In the genomic region with DNA sequence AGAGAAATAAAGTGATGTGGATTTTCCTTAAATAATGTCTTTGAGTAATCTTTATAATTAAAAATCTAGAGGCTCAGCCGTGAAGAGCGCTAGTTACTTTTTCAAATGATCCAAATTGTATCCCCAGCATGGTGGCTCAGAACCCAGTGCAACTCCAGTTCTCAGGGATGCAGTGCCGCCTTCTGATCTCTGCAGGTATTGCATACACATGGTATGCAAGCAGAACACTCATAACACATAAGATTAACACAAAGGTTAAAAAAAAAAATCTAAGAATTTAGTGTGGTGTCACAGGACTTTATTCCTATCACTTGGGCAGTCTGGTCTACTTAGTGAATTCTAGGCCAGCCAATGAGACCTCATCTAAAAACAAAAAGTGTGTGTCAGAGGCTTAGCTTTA, we compare ENCODE assay signal across 19 mouse cellular contexts. TPM values are rescaled to one million over a fixed set of nuclear protein-coding genes. Genes with fewer than 3 reads are reported as not detected.
DNase-seq lines count a peak whose midpoint lies in the region; ATAC-seq and TF ChIP-seq lines count a peak whose summit lies in the region.
"Had no signal": no experiment of that assay in that cellular context is flagged by ENCODE, and none has a peak within 500 bp of the region (broad histone marks: within the 10 kb centered on the region; RNA-seq: fewer than 3 reads in every experiment).

No protein-coding gene starts in this region.

- H3K27ac ChIP-seq in heart, postnatal 0 days (ENCODE audit: low read depth) = no peak overlapping the region
- H3K27ac ChIP-seq: embryonic facial prominence, embryonic 13.5 days; hindbrain, embryonic 13.5 days; limb, embryonic 13.5 days had no signal

- no peaks in the 10 kb centered on the region for H3K9me3 ChIP-seq in heart, postnatal 0 days (replicated peaks; ENCODE audit: control insufficient read depth, low read length)
- H3K9me3 ChIP-seq: embryonic facial prominence, embryonic 13.5 days; hindbrain, embryonic 13.5 days; limb, embryonic 13.5 days had no signal

- DNase-seq in heart, postnatal 0 days (ENCODE audit: low spot score) = no peak
- DNase-seq in heart, adult 9 months (ENCODE audit: low spot score in 2 of 2) = no peak
- no peak for DNase-seq in lung, adult 2 months
- DNase-seq in lung, postnatal 25 days (ENCODE audit: low spot score) = no peak
- DNase-seq in A20 (ENCODE audit: low read depth, low spot score) (peak; percentile 24), R1 (ENCODE audit: low read depth, low spot score) (peak; percentile 43)
- DNase-seq: adrenal gland, postnatal 36 days; cerebellum, adult 8-10 months; gastrocnemius, postnatal 14 days; heart, postnatal 10 days; kidney, postnatal 14 days; layer of hippocampus, adult 9-11 months; lung, adult 18-20 months; right cerebral cortex, postnatal 25 days had no signal

- no peak for TF ChIP-seq EP300 in heart, postnatal 0 days (IDR thresholded peaks at IDR 0.05; ENCODE audit: low read depth)

- H3K36me3 ChIP-seq in heart, postnatal 0 days (replicated peaks; ENCODE audit: control insufficient read depth, insufficient read depth, low read length) = peaks cover 49% of the 10 kb centered on the region

- WGBS in heart, postnatal 0 days = 93% methylated on average over 3 of the region's 3 CpGs
- WGBS in lung, adult 2 months = 94% methylated on average over 3 of the region's 3 CpGs

- TF ChIP-seq CTCF in heart, postnatal 0 days (IDR thresholded peaks at IDR 0.05; ENCODE audit: low read depth) = peak; percentile 10; the same call in 1 of the 2 replicates
- TF ChIP-seq CTCF in lung, adult 2 months (IDR thresholded peaks at IDR 0.05; ENCODE audit: insufficient read depth, low read length) = 0 out of 2 replicates have a peak, but pooled peaks have one; percentile 3

- TF ChIP-seq POLR2A in lung, adult 2 months (IDR thresholded peaks at IDR 0.05; ENCODE audit: borderline replicate concordance, extremely low read depth, low read depth, low read length) = no peak

- no peaks in the 10 kb centered on the region for H3K27me3 ChIP-seq in heart, postnatal 0 days (ENCODE audit: control insufficient read depth, insufficient read depth, low read length)
- H3K27me3 ChIP-seq: embryonic facial prominence, embryonic 13.5 days; hindbrain, embryonic 13.5 days; limb, embryonic 13.5 days; Patski had no signal

- H3K4me3 ChIP-seq in heart, postnatal 0 days (ENCODE audit: low read depth, low read length) = no peak overlapping the region
- H3K4me3 ChIP-seq in lung, adult 2 months (replicated peaks; ENCODE audit: extremely low read depth, low read depth, low read length) = no peak overlapping the region
- H3K4me3 ChIP-seq: embryonic facial prominence, embryonic 13.5 days; hindbrain, embryonic 13.5 days; limb, embryonic 13.5 days had no signal

- H3K9ac ChIP-seq in heart, postnatal 0 days (replicated peaks; ENCODE audit: low read depth, low read length) = no peak overlapping the region
- H3K9ac ChIP-seq: embryonic facial prominence, embryonic 13.5 days; hindbrain, embryonic 13.5 days; limb, embryonic 13.5 days had no signal

- H3K4me2 ChIP-seq in heart, postnatal 0 days (ENCODE audit: low read depth, low read length) = no peak overlapping the region
- H3K4me2 ChIP-seq: embryonic facial prominence, embryonic 13.5 days; hindbrain, embryonic 13.5 days; limb, embryonic 13.5 days had no signal

- ATAC-seq in heart, postnatal 0 days (ENCODE audit: insufficient read depth, low read depth) = no peak
- no peak for ATAC-seq in megakaryocyte, adult 5-6 weeks (ENCODE audit: poor library complexity, severe bottlenecking)
- ATAC-seq: Patski had no signal

- 0 out of 2 replicates have a peak, but pooled peaks cover 4% of the 10 kb centered on the region for H3K4me1 ChIP-seq in heart, postnatal 0 days (ENCODE audit: control insufficient read depth, insufficient read depth)
- H3K4me1 ChIP-seq in lung, adult 2 months (ENCODE audit: control insufficient read depth, insufficient read depth, low read length) = no peaks in the 10 kb centered on the region
- H3K4me1 ChIP-seq: embryonic facial prominence, embryonic 13.5 days; hindbrain, embryonic 13.5 days; limb, embryonic 13.5 days had no signal

RNA-seq across cellular contexts. Expression of gene Wdr76, which starts 38.3 kb away (rescaled TPM):
- 7.6 and 9.5 TPM in 2 replicates for total RNA-seq in heart, postnatal 0 days (2014; rRNA removed; ENCODE audit: low replicate concordance)
- polyA plus RNA-seq in heart, postnatal 0 days (2015; fragmentation: Nextera tagmentation; extraction: Ambion mirVana) = 3.4 and 4.0 TPM in 2 replicates
- 1.3 and 3.0 TPM in 2 replicates for polyA plus RNA-seq in lung, adult 2 months (2012; rRNA removed)
- total RNA-seq in megakaryocyte, adult 5-6 weeks (2015) = 25.7 and 34.4 TPM in 2 replicates
- 34.5 and 35.6 TPM in 2 replicates for total RNA-seq in megakaryocyte, adult 5-6 weeks (2017)

RNA-seq across cellular contexts. Expression of gene Mfap1a, which starts 38.4 kb away (rescaled TPM):
- 9.5 and 9.8 TPM in 2 replicates for total RNA-seq in heart, postnatal 0 days (2014; rRNA removed; ENCODE audit: low replicate concordance)
- 15.7 and 16.0 TPM in 2 replicates for polyA plus RNA-seq in heart, postnatal 0 days (2015; fragmentation: Nextera tagmentation; extraction: Ambion mirVana)
- 3.0 and 4.9 TPM in 2 replicates for polyA plus RNA-seq in lung, adult 2 months (2012; rRNA removed)
- 22.1 and 24.2 TPM in 2 replicates for total RNA-seq in megakaryocyte, adult 5-6 weeks (2015)
- total RNA-seq in megakaryocyte, adult 5-6 weeks (2017) = 42.7 and 47.2 TPM in 2 replicates

Comparison
In these comparisons a context has a peak if more than half of its experiments do, and no peak if none do; other contexts are left out.
1. DNase-seq: peak in A20 (single experiment) and R1 (single experiment); none in heart, postnatal 0 days (single experiment), heart, adult 9 months (0 of 2), lung, adult 2 months (single experiment) and lung, postnatal 25 days (single experiment).